Mouse (Mus musculus): ENCODE measurements around the gene Plcb4.

DNA sequence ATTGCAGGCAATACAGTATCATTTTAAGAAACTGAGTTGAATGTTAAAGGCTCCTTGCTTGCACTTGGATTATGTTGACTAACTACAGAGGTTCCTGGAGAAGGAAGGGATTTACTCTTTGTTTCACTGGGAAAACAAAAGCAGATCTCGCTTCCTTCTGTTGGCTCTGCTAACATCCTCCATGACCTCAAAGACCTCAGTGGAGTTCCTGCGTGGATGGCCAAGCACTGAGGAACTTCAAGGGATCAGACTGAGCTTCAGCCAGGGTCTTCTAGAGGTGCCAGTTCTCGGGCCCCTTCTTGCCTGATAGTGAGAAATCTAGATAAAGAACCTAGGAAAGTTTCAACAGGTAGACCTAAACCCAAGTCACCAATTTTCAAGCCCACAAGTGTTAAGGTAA lies 258.2 kb downstream of the Plcb4 start:
- TF ChIP-seq ZNF384 (IDR thresholded peaks at IDR 0.05; ENCODE audit: low read depth, low read length) (no peak), CHD2 (IDR thresholded peaks at IDR 0.05; ENCODE audit: low read depth, low read length) (no peak), MAFK (IDR thresholded peaks at IDR 0.05; ENCODE audit: insufficient read depth, low read depth, low read length) (no peak), ZC3H11A (IDR thresholded peaks at IDR 0.05; ENCODE audit: borderline replicate concordance, low read depth, low read length) (no peak), HCFC1 (IDR thresholded peaks at IDR 0.05; ENCODE audit: borderline replicate concordance, insufficient read depth, low read length) (no peak)
